Mouse (Mus musculus) lung, embryonic 14.5 days (tissue): ENCODE data around the gene BC049352. TPM values are rescaled to one million over a fixed set of nuclear protein-coding genes. Genes with fewer than 3 reads are reported as not detected.
A peak's percentile ranks its signal among the peaks of the same experiment; 100 is the strongest.

Source experiments
- ATAC-seq: fragments of 200-750 bp; cut with Nextera tagmentation; 2 replicates; pipeline ENCODE4 v1.8.0; 2017; ENCODE audit warnings: mild to moderate bottlenecking, moderate TSS enrichment, moderate library complexity; ENCODE audit not compliant: insufficient read depth
- DNase-seq: peaks from one replicate; pipeline ENCODE4 v3.0.0-alpha.2; 2015
- H3K27ac ChIP-seq: fragments of 300-500 bp; sonication (generic); 2 replicates; pipeline ENCODE4 v1.5.1; 2014; ENCODE audit warnings: low read depth, mild to moderate bottlenecking, moderate library complexity
- H3K27me3 ChIP-seq: fragments of 300-500 bp; sonication (generic); 2 replicates; pipeline ENCODE4 v1.6.1; 2014; ENCODE audit warnings: low read length, control low read depth; ENCODE audit not compliant: insufficient read depth
- H3K36me3 ChIP-seq: fragments of 300-500 bp; sonication (generic); 2 replicates; pipeline ENCODE4 v1.6.1; 2014; ENCODE audit warnings: control low read depth; ENCODE audit not compliant: insufficient read depth
- H3K4me1 ChIP-seq: fragments of 300-500 bp; sonication (generic); 2 replicates; pipeline ENCODE4 v1.6.1; 2014; ENCODE audit warnings: antibody characterized with exemption, control low read depth; ENCODE audit not compliant: insufficient read depth
- H3K4me2 ChIP-seq: fragments of 300-500 bp; sonication (generic); 2 replicates; pipeline ENCODE4 v1.6.1; 2014; ENCODE audit warnings: mild to moderate bottlenecking
- H3K4me3 ChIP-seq: fragments of 300-500 bp; sonication (generic); 2 replicates; pipeline ENCODE4 v1.5.1; 2014; ENCODE audit warnings: low read depth, low read length
- H3K9ac ChIP-seq: fragments of 300-500 bp; sonication (generic); 2 replicates; pipeline ENCODE4 v1.6.1; 2014
- H3K9me3 ChIP-seq: fragments of 300-500 bp; sonication (generic); 2 replicates; pipeline ENCODE4 v1.6.1; 2016; ENCODE audit warnings: low read depth, low read length, control low read depth
- CTCF ChIP-seq: IDR thresholded peaks from 2 replicates; pipeline ENCODE4 v1.5.1; 2016; ENCODE audit warnings: antibody characterized with exemption, low read depth
- WGBS: fragments of 180-500 bp; shearing (Covaris S2); extraction: QIAGEN DNeasy Blood & Tissue Kit; methylation state at CpG from one replicate; pipeline ENCODE4 v1.1.7; 2014; 5-methylcytosine and 5-hydroxymethylcytosine counted together
- polyA plus RNA-seq: library from polyadenylated mRNA; unstranded; fragments of >200 nt; fragmentation: Nextera tagmentation; extraction: Ambion mirVana; gene quantifications from 2 replicates; pipeline ENCODE4 v1.2.1, GENCODE M21; 2014

The BC049352 gene
- polyA plus RNA-seq, 1 experiment from 2014 or later, result 0.13 TPM

DNA sequence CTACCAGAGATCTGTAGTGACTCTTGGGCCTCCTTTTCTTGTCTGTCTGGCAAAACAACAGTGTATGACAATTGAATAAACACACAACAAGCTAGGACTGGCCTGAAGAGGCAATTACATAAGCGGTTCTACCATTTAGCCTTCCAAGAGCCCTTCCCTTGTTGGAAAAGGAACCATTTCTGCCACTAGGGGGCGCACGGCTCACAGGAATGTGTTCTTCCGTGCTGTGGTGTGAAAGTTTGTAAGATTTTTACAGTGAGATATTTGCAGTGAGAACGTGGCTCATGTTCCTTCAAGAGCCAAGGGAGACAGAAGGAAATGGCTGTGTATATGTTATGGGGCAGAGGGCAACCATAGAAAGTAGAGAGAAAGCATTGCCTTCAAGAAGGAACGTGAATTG lies 39.8 kb downstream of the BC049352 start:
- Histone ChIP-seq H3K27me3 (no peaks in the 10 kb centered on the region), H3K27ac (no peak overlapping the region), H3K4me1 (no peaks in the 10 kb centered on the region), H3K36me3 (no peaks in the 10 kb centered on the region), H3K9me3 (no peaks in the 10 kb centered on the region), H3K4me3 (no peak overlapping the region), H3K4me2 (no peak overlapping the region), H3K9ac (no peak overlapping the region)
- peak; percentile 99 for TF ChIP-seq CTCF
- DNase-seq (peak; percentile 97), ATAC-seq (0 out of 2 replicates have a peak, but pooled peaks have one; percentile 69)
- 7% methylated on average over 6 of the region's 6 CpGs for WGBS

DNA sequence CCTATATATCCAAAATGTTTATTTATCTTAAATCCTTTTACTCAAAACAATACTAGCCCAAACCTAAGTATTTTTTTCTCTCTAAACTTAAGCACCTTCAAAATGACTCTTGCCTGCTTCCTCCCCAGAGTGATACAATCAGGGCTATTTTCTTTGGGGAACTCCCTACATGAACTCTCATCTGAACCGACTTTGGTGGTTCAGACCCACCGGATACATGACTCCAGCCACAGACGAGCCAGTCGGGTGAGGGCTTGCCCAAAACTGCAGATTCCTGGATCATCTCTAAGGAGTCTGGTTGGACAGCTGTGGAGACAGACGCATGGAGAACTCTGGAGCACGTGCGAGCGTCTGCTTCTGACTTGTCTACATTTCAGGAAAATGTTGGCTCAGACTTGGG lies 47.6 kb downstream of the BC049352 start:
- no peak overlapping the region for H3K9ac ChIP-seq
- no peaks in the 10 kb centered on the region for H3K4me1 ChIP-seq
- no peaks in the 10 kb centered on the region for H3K36me3 ChIP-seq
- 68% methylated on average over 8 of the region's 8 CpGs for WGBS
- H3K27ac ChIP-seq, result no peak overlapping the region
- H3K9me3 ChIP-seq, result no peaks in the 10 kb centered on the region
- TF ChIP-seq CTCF, result no peak
- ATAC-seq (no peak), DNase-seq (no peak)
- H3K27me3 ChIP-seq, result no peaks in the 10 kb centered on the region
- no peak overlapping the region for H3K4me2 ChIP-seq
- H3K4me3 ChIP-seq, result no peak overlapping the region

DNA sequence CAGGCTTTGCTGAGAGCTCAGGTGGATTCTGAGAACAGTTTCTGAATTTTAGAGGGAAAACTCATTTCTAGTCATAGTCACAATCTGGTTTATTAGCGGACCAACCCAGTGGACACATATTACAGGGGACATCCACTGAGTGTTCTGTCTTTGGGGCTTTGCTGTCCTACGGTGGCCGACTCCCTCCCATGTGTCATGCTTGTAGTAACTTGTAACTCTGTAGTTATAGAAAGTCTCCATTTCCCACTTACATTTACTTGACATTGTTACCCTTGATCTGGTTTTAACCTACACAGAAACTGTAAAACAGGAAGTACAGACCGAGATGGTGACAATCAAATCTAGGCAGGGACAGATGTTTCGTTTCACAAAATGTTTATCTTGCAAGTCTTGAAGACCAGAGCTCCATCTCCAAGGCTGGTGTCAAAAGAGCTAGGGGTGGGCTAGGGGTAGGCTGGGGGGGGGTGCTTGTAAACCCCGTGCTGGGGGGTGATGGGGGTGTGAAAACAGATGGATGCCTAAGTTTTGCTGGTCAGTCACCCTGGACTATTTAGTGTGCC lies 53.9 kb downstream of the BC049352 start:
- TF ChIP-seq CTCF, result no peak
- Histone ChIP-seq H3K36me3 (no peaks in the 10 kb centered on the region), H3K9me3 (no peaks in the 10 kb centered on the region), H3K27ac (no peak overlapping the region), H3K4me2 (no peak overlapping the region), H3K4me1 (no peaks in the 10 kb centered on the region), H3K4me3 (no peak overlapping the region), H3K9ac (no peak overlapping the region), H3K27me3 (no peaks in the 10 kb centered on the region)
- WGBS, result 34% methylated on average over 6 of the region's 6 CpGs
- DNase-seq (peak; percentile 73), ATAC-seq (peak; percentile 31; the same call in 1 of the 2 replicates)

DNA sequence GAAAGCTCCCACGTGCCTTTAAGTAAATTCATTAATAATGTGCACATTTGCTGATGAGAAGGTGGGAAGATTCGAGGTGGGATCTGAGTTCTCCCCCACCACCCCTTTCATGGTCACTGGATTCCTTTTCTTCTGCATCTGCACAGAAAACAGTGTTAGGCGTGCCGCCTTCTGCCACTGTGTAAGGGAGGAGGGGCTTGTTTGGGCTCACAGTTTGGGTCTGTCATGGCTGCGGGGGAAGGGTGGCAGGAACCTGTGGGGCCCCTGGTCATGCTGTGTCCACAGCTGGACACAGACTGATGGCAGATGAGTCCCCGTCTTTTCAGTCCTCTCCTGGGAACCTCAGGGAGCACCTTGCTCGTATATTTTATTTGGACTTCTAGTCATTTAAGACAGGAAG lies 54.9 kb downstream of the BC049352 start:
- Histone ChIP-seq H3K27me3 (no peaks in the 10 kb centered on the region), H3K4me2 (no peak overlapping the region), H3K4me1 (no peaks in the 10 kb centered on the region), H3K9me3 (no peaks in the 10 kb centered on the region), H3K9ac (no peak overlapping the region), H3K27ac (no peak overlapping the region), H3K4me3 (no peak overlapping the region), H3K36me3 (no peaks in the 10 kb centered on the region)
- TF ChIP-seq CTCF, result no peak
- DNase-seq, result no peak
- ATAC-seq, result no peak
- WGBS, result 37% methylated on average over 7 of the region's 7 CpGs

DNA sequence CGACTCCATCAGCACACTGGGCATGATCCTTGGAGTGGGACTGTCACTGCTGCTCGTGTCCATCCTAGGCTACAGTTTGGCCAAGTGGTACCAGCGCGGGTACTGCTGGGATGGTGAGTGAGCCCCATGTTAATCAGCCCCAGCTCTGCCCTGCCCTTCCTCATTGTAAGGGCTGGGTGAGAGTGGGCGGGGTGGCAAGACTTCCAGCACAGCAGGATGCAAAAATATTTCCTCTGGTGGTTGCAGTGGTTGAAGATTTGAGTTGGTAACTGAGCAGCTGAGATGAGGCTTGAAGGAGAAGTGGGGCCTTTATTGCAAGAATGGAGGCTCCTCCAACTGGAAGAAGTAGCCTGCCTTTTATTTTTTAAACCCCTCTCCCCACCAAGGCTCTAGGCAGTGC lies 59.6 kb downstream of the BC049352 start:
- Histone ChIP-seq H3K27ac (no peak overlapping the region), H3K4me1 (no peaks in the 10 kb centered on the region), H3K9me3 (no peaks in the 10 kb centered on the region), H3K4me3 (no peak overlapping the region), H3K9ac (no peak overlapping the region), H3K27me3 (no peaks in the 10 kb centered on the region), H3K36me3 (no peaks in the 10 kb centered on the region), H3K4me2 (no peak overlapping the region)
- DNase-seq, result no peak
- no peak for ATAC-seq
- TF ChIP-seq CTCF, result no peak
- WGBS, result 61% methylated on average over 5 of the region's 5 CpGs

DNA sequence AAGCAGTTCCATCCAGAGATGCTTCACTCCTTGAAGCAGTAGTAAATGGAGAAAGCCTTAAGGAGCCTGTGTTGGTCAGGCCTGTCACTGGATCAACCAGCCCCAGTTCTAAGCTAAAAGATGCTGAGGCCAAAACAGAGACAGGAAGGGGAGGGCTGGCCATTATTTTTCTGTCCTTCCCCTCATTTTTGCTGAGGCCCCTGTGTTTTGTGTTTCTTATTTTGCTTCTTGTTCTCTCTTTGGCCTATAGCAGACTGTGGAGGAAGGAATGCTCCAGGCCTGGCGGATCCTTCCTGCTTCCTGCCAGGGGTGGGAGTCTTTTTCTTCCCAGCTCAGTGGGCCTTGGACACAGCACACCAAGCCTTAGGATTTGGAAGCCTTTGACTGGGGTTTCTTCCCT lies 63.6 kb downstream of the BC049352 start:
- WGBS, result 63% methylated on average over 1 of the region's 1 CpGs
- no peak for TF ChIP-seq CTCF
- H3K27ac ChIP-seq, result no peak overlapping the region
- H3K9ac ChIP-seq, result no peak overlapping the region
- no peak overlapping the region for H3K4me3 ChIP-seq
- no peaks in the 10 kb centered on the region for H3K4me1 ChIP-seq
- ATAC-seq (no peak), DNase-seq (no peak)
- H3K27me3 ChIP-seq, result no peaks in the 10 kb centered on the region
- H3K4me2 ChIP-seq, result no peak overlapping the region
- H3K36me3 ChIP-seq, result no peaks in the 10 kb centered on the region
- no peaks in the 10 kb centered on the region for H3K9me3 ChIP-seq

DNA sequence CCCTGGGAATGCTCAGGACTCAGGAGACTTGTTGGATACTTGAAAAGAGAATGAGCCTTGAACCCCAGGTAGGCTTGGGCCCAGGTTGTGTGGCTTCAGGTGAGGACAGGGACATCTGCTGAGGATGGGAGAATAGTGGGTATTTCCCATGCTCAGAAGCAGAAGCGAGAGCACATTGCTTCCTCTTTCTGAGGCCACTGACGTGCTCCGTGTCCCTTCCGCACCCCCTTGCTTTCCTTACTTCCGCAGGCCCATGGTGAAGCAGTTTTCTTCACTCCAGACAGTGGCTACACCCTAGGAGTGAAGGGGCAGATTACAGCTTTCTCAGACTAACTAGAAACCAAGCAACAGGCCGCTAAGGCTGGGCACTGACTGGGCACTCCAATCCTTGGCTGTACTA lies 64.3 kb downstream of the BC049352 start:
- Histone ChIP-seq H3K27ac (no peak overlapping the region), H3K36me3 (no peaks in the 10 kb centered on the region), H3K4me3 (no peak overlapping the region), H3K4me2 (no peak overlapping the region), H3K27me3 (no peaks in the 10 kb centered on the region), H3K9me3 (no peaks in the 10 kb centered on the region), H3K4me1 (no peaks in the 10 kb centered on the region), H3K9ac (no peak overlapping the region)
- TF ChIP-seq CTCF, result no peak
- WGBS, result 78% methylated on average over 6 of the region's 6 CpGs
- no peak for DNase-seq
- no peak for ATAC-seq

DNA sequence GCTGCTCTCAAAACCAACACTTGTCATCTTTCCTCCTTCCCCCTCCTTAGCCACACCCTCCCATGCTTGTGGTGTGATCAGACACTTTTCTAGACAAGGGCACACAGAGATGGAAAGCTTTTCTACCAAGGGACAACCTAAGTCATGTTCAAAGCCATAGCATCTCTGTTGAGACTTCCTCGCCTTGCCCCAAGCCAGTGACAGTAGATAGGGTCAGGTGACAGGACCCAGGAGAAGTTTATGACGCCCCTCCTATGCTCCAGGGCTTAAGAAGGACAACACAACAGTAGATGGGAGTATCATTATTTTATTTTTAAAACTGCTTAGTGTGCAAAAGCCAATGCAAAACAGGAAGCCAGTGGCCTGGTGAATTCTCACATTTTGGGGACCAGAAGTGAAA lies 65.7 kb downstream of the BC049352 start:
- H3K4me1 ChIP-seq, result no peaks in the 10 kb centered on the region
- DNase-seq, result no peak
- H3K4me3 ChIP-seq, result no peak overlapping the region
- H3K9me3 ChIP-seq, result no peaks in the 10 kb centered on the region
- no peak overlapping the region for H3K4me2 ChIP-seq
- no peaks in the 10 kb centered on the region for H3K36me3 ChIP-seq
- WGBS, result 59% methylated on average over 2 of the region's 2 CpGs
- no peak for ATAC-seq
- H3K27me3 ChIP-seq, result no peaks in the 10 kb centered on the region
- no peak overlapping the region for H3K27ac ChIP-seq
- H3K9ac ChIP-seq, result no peak overlapping the region
- no peak for TF ChIP-seq CTCF
